Mouse (Mus musculus) cerebellum, adult 2 months (tissue): ENCODE measurements at regions not wholly inside any gene's neighbourhood (a gene's known extent, or its start where the extent isn't known, plus 50 kb on each side); places are given as distances from the start of the nearest gene placed in this dataset.
A peak's percentile ranks its signal among the peaks of the same experiment; 100 is the strongest.
"Not testable (repeated sequence)": the region's sequence is repeated elsewhere in the genome, so short reads cannot be mapped to it uniquely, and the experiment has no call there.

Source experiments
- DNase-seq, 2 experiments: peaks; one replicate each; pipeline ENCODE4 v3.0.0; 2021
- H3K27ac ChIP-seq: fragments of 200-500 bp; 2 replicates; pipeline ENCODE4 v1.5.1; 2012; ENCODE audit warnings: low read length, control low read depth, inconsistent platforms; ENCODE audit not compliant: insufficient read depth
- H3K27me3 ChIP-seq: fragments of 200-500 bp; 2 replicates; pipeline ENCODE4 v1.6.1; 2012; ENCODE audit warnings: inconsistent platforms, mild to moderate bottlenecking, low read length, moderate library complexity; ENCODE audit not compliant: control insufficient read depth, insufficient read depth
- H3K4me1 ChIP-seq: fragments of 200-500 bp; 2 replicates; pipeline ENCODE4 v1.6.1; 2011; ENCODE audit warnings: low read length; ENCODE audit not compliant: control insufficient read depth, insufficient read depth
- H3K4me3 ChIP-seq: fragments of 200-500 bp; replicated peaks from 2 replicates; pipeline ENCODE3; 2011; ENCODE audit warnings: mild to moderate bottlenecking, low read depth, low read length, control low read depth; ENCODE audit not compliant: insufficient read depth
- CTCF ChIP-seq: fragments of 200-500 bp; IDR thresholded peaks from 2 replicates; pipeline ENCODE4 v1.5.1; 2011; ENCODE audit warnings: low read depth, mild to moderate bottlenecking, control low read depth, low read length, moderate library complexity, borderline replicate concordance; ENCODE audit not compliant: insufficient read depth
- POLR2A ChIP-seq: fragments of 200-500 bp; IDR thresholded peaks from 2 replicates; pipeline ENCODE4 v1.6.1; 2011; ENCODE audit warnings: low read length, control low read depth, borderline replicate concordance; ENCODE audit not compliant: insufficient read depth
- WGBS: fragments of 180-500 bp; shearing (Covaris S2); methylation state at CpG from one replicate; pipeline ENCODE4 v1.1.7; 2018; 5-methylcytosine and 5-hydroxymethylcytosine counted together

GRCm38 (mm10) chr14:16023853-16024252, 225.2 kb upstream of the Ngly1 start:
- no peaks in the 10 kb centered on the region for H3K4me1 ChIP-seq
- TF ChIP-seq CTCF (no peak), POLR2A (no peak)

DNA sequence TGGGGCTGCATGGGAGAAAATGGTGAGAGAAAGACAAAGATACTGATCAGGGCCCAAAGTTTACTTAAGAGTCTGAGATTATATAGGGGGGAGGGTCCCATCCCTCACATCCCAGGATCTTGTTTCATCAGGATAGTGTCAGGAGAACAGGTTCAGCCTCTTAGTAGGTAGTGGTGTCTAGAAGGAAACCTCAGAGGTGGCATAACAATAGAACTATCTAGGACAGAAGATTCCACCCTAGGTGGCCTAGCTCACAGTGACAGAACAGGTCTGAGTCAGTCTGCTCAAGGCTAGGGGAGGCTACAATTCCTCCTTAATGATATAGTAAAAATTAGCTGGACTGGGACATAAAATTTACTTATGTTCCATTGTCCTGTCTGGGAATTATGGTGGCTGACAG, 211.3 kb upstream of the Ngly1 start:
- DNase-seq: no peak
- no peaks in the 10 kb centered on the region for H3K4me1 ChIP-seq
- H3K27ac ChIP-seq: no peak overlapping the region
- H3K27me3 ChIP-seq: no peaks in the 10 kb centered on the region
- no peak overlapping the region for H3K4me3 ChIP-seq
- TF ChIP-seq POLR2A: no peak
- no peak for TF ChIP-seq CTCF

More at GRCm38 (mm10) chr14:16023853-16024252, 225.2 kb upstream of the Ngly1 start:
- Histone ChIP-seq H3K27ac (no peak overlapping the region), H3K4me3 (no peak overlapping the region), H3K27me3 (no peaks in the 10 kb centered on the region)
- DNase-seq: no peak

DNA sequence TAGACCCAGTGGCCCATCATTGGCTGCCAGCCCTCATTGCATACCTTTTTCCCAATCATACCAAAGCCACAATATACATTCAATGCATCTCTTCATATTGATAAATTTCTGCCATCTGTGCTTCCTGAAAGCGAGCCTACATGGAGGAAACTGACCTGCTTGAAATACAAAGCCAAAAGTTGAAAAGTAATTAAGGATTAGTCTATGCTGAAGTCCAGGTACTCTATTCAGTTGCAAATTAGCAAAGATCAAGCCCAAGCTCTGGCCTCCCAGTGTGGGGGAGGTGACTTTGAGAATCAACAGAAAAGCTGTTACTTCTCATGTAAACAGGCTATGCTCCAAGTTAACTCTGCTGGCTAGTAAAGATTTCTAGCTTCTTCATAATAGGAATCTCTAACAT, 210.7 kb upstream of the Ngly1 start:
- Histone ChIP-seq H3K4me3 (no peak overlapping the region), H3K4me1 (no peaks in the 10 kb centered on the region), H3K27ac (no peak overlapping the region), H3K27me3 (no peaks in the 10 kb centered on the region)
- TF ChIP-seq POLR2A (no peak), CTCF (no peak)
- DNase-seq: no peak
- WGBS: 78% methylated on average over 1 of the region's 1 CpGs

DNA sequence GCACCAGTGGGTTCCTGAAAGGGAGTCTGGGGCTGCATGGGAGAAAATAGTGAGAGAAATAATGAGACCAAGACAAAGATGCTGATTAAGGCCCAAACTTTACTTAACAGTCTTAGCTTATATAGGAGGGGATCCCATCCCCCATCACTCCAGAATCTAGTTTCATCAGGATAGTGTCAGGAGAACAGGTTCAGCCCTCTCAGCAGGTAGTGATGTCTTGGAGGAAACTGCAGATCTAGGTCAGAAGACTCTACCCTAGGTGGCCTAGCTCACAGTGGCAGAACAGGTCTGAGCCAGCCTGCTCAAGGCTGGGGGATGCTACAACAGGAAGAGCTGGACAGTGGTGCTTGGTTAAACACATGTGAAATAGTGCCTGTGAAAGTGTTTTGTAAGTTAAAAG, 204.6 kb upstream of the Ngly1 start:
- Histone ChIP-seq H3K4me1 (peaks cover 4% of the 10 kb centered on the region), H3K4me3 (no peak overlapping the region), H3K27ac (no peak overlapping the region), H3K27me3 (no peaks in the 10 kb centered on the region)
- DNase-seq: peak in 1 of 2 experiments; percentile 15
- no peak for TF ChIP-seq POLR2A

GRCm38 (mm10) chr14:16072534-16072933, 176.5 kb upstream of the Ngly1 start:
- 96% methylated on average over 8 of the region's 12 CpGs for WGBS
- not testable (repeated sequence) for H3K4me3 ChIP-seq, H3K27ac ChIP-seq, DNase-seq, H3K27me3 ChIP-seq
- peaks cover 11% of the 10 kb centered on the region; the same call in 1 of the 2 replicates for H3K4me1 ChIP-seq

- 3% methylated on average over 1 of the region's 1 CpGs for WGBS
- no peak overlapping the region for H3K4me3 ChIP-seq
- TF ChIP-seq CTCF (no peak), POLR2A (no peak)
- H3K4me1 ChIP-seq: peaks cover 11% of the 10 kb centered on the region; the same call in 1 of the 2 replicates
- peak overlapping the region; percentile 53; the same call in 1 of the 2 replicates for H3K27ac ChIP-seq
- DNase-seq: peak; percentile 64 to 87
- no peaks in the 10 kb centered on the region for H3K27me3 ChIP-seq
Observed at GRCm38 (mm10) chr14:16074089-16074488, 175.0 kb upstream of the Ngly1 start.

DNA sequence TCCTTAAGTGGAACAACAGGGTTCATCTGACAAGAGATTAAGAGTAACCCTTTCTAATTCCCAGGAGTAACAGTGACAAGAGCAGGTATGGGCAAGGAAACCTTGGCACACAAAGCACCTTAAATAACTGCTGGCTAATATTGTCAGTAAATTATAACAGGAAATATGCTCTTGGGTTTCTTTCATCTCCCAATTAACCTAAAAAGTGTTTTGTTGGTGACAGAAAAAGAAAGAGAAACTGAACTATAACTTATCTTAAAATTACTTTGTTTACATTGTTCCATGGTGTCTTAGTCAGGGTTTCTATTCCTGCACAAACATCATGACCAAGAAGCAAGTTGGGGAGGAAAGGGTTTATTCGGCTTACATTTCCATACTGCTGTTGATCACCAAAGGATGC, 170.0 kb upstream of the Ngly1 start:
- H3K27ac ChIP-seq: no peak overlapping the region
- H3K4me1 ChIP-seq: peaks cover 6% of the 10 kb centered on the region; the same call in 1 of the 2 replicates
- H3K4me3 ChIP-seq: no peak overlapping the region
- TF ChIP-seq POLR2A: no peak
- TF ChIP-seq CTCF: no peak
- WGBS: 87% methylated on average over 1 of the region's 1 CpGs
- H3K27me3 ChIP-seq: no peaks in the 10 kb centered on the region
- no peak for DNase-seq

DNA sequence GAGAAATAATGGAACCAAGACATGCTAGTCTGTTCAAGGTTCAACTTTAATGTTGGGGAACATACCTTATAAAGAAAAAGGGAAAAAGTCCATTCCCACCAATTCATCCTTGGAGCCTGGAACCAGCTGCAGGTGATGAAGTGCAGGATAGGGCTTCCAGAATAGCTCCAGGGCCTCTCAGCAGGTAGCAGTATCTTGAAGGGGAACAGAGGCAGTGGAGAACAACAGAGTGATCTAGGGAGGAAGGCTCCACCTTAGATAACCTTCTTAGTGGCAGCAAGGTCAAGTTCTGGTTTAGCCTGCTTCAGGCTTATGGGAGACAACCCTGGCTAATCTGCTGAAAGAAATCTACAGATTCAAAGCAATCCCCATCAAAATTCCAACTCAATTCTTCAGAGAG, 161.8 kb upstream of the Ngly1 start:
- H3K27me3 ChIP-seq: not testable (repeated sequence)

More for the DNA sequence above, 161.8 kb upstream of the Ngly1 start:
- H3K4me3 ChIP-seq, H3K4me1 ChIP-seq, DNase-seq, H3K27ac ChIP-seq: not testable (repeated sequence)
